Mouse (Mus musculus) retina, adult 2 months (tissue): ENCODE measurements around the gene Nyap1.
"Not testable (repeated sequence)": the region's sequence is repeated elsewhere in the genome, so short reads cannot be mapped to it uniquely, and the experiment has no call there.

Experiments used
- DNase-seq: peaks from one replicate; pipeline ENCODE4 v3.0.0-alpha.2; 2012; ENCODE audit warnings: low read depth, low spot score

Gene Nyap1

GRCm38 (mm10) chr5:137745214-137746171, 4.1 kb upstream of the Nyap1 start, which contains the start of gene Tsc22d4:
Tsc22d4 (plus strand) TSS chr5:137745730.
- no peak for DNase-seq

DNA sequence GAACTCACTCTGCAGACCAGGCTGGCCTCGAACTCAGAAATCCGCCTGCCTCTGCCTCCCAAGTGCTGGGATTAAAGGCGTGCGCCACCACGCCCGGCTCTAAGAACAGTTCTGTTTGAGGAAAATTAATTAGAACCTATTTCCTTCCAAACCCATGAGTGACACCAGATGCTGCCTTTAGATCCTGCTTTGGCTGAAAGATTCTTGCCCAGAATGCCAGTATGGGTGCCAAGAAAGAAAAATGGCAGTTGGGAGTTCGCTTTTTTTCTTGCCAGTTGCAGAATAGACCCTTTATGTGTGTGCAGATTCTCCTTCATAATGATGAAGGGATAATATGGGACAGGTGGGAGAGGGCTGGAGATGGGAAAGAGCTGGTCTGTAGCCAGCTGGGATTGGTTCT, 2.8 kb upstream of the Nyap1 start:
- no peak for DNase-seq

DNA sequence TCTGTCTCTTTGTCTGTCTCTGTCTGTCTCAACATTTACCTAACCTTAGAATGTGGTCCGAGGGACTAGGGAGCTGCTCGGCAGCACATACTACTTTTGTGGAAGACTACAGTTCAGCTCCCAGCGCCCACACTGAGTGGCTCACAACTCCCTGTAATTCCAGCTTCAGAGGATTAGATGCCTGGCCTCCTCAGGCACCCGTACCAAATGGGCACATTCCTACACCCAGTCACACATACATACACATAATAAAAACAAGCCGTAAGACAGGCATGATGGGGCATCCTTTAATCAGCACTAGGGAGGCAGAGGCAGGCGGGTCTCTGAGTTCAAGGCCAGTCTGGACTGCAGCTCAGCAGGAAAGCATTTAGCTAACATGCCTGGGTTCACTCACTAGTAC, 1.4 kb upstream of the Nyap1 start:
- no peak for DNase-seq

DNA sequence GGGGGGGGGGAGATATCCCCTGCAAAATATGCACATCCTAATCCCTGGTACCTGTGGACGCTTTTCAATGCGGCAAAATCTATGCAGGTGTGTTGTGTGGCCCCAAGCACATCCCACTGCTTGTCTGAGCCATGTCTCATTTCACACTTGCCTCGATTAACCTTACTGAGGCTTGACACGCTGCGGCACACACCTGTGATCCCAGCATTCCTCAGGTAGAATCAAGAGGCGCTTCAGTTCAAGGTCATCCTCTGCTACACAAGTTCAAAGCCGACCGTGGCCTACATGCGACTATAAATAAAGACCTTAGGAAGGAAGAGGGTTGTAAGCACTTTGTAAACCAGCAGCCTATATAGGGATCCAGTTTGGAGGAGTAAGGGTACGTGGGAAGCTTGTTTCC, 641 bp upstream of the Nyap1 start:
- DNase-seq: no peak

- no peak for DNase-seq
Observed at GRCm38 (mm10) chr5:137740506-137740905, 901 bp downstream of the Nyap1 start.

GRCm38 (mm10) chr5:137739471-137739870, 1.9 kb downstream of the Nyap1 start:
- no peak for DNase-seq

- no peak for DNase-seq
Observed at GRCm38 (mm10) chr5:137738516-137738915, 2.9 kb downstream of the Nyap1 start.

GRCm38 (mm10) chr5:137737400-137737940, 3.9 kb downstream of the Nyap1 start:
- no peak for DNase-seq

DNA sequence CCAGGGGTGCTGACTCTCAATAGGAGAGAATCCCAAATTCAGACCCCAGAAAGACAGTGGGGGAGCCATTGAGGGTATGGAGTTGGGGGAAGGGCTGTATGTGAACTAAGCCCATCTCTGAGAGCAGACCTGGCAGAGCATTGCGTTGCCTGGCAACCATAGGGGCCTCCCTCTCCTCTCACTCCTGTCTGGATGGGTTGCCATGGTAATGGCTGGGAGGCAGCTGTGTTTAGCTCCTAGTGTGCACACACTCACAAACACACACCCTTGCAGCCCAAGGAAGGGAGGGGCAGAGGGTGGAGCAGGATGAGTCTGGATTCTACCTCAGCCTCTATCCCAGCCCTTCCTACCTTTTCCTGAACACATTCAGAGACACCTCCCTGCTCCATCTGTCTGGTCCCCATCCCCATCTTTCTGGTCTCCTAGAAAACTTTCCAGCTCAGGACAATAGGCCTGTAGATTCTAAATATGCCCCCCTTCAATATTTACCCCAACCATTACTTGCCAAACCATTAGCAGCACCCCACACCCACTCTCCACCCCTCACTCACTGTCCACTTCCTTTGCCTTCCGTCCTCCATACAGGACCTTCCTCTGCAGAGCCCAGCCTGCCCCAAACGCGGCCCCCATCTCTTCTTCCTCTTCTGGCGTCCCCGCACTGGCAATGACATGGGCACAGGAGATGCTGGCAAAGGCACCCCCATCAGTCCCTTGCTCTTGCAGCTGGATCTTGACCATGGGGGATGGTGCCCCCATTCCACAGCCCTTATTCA, 6.9 kb downstream of the Nyap1 start:
- DNase-seq: no peak

GRCm38 (mm10) chr5:137733638-137734288, 7.6 kb downstream of the Nyap1 start:
- DNase-seq: no peak

DNA sequence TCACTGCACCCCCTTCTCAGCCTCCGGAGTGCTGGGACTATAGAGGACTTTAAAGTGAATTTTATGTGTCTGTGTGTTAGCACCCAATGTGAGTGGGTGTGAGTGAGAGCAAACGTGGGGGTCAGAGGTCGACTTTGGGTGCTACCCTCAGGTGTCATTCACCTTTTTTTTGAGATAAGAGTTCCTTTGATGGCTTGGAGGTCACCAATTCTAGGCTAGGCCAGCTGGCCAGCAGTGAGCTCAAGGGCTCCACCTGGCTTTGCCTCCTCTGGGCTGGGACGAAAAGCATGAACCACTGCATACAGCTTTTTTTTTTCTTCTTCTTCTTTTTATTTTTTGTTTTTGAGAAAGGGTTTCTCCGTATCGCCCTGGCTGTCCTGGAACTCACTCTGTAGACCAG, 14.6 kb downstream of the Nyap1 start:
- no peak for DNase-seq

GRCm38 (mm10) chr5:137723840-137724239, 17.6 kb downstream of the Nyap1 start:
- DNase-seq: no peak

DNA sequence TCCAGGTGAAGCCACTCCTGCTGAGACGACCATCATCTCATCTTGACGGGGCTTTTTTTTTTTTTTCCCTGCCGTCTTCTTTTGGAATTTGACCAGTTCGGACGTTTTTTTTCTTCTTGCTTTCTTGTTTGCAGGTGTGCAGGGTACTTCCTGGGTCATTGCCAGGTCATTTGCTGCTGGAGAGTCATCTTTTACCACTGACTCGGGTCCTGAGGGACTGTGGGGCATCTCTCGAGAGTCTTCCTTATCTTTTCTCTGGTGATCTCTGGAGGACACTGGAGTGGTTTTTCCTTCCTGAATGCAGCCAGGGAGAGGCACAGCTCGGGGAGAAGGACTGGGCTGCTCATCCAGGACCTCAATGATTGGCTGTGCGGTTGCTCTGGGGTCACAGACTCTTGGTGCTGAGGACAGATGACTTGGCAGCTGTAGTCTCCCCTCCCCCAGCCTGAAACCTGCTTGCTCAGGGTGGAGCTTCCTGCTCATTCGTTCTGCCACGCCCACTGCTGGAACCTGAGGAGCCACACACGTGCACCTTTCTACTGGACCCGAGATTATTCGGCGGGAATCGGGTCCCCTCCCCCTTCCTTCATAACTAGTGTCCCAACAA, 20.7 kb downstream of the Nyap1 start:
- DNase-seq: not testable (repeated sequence)

- no peak for DNase-seq
Observed at GRCm38 (mm10) chr5:137719088-137719487, 22.3 kb downstream of the Nyap1 start.

- no peak for DNase-seq
Observed at GRCm38 (mm10) chr5:137718020-137718790, 23.2 kb downstream of the Nyap1 start.

DNA sequence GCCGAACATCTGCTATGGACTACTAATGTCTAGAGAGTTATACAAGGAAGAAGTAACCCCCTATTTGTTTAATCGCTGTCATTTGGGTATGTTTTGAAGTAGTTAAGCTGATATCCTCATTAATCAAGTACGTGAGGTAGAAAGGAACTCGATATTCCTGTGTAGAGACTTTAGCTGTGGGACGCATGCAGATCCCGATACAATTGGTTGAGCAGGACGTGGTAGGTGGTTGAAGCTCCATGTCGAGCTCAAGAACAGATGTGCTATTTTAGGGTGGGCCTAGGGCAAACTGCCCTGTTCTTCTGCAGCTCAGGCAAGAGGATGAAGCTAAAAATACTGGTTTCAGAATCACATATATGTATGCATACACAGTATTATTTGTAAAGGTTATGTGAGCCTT, 25.7 kb downstream of the Nyap1 start:
- DNase-seq: no peak

DNA sequence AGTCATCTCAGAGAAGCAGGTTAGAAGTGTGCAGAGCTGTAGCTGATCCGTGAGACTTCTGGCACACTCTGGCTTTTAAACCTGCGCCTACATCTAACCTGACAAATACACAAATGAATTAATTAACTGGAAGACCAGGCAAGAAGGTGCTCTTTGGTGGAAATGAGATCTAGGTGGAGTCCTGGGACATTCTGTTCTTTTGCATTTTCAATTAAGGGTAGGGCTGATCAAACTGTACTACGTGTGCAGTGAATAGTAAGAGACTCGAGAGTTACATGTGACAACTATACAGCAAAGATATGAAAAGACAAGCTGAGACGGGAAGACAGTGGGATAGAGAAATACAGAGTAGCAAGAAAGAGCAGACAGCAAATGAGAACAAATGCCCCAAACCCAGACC, 28.0 kb downstream of the Nyap1 start:
- DNase-seq: no peak

- DNase-seq: no peak
Observed at GRCm38 (mm10) chr5:137706913-137707633, 34.3 kb downstream of the Nyap1 start.

DNA sequence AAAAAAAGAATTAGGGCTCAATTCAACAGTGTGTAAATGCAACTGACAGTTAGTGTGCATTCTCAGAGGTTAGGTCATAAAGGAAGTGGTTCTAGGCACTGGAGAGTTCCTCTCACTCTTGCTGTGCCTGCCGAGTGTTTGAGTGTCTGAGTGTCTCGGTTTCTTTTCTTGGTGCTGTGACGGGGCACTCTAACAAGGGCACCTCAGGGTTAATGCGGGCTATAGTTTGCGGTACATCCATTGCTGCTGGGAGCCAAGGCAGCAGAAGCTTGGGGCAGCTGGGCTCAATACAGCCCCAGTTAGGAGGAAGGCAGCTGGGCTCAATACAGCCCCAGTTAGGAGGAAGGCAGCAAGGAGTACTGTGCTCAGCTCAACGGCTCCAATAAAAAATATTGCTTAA, 36.2 kb downstream of the Nyap1 start:
- no peak for DNase-seq

DNA sequence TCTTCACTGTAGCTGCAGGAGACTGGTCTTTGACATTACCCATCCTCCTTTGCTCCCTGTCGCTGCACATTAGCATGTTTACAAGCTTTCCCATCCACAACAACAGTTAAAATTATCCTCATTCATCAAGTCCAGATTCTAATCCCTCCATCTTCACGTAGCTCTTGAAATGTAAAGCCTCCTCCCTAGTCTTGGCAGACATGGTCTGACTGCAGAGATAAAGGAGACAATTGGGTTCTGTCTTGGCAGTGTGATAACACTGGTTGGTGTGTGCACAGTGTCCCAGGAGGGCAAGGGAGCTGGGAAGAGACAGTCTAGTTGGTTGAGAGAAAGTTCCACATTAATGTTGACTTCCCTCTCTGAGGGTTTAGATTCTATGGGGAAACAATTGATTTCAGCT, 41.6 kb downstream of the Nyap1 start:
- DNase-seq: no peak
